Mouse (Mus musculus) midbrain, postnatal 0 days (tissue): ENCODE data around the gene Ttc30a2. TPM values are rescaled to one million over a fixed set of nuclear protein-coding genes. Genes with fewer than 3 reads are reported as not detected.
A peak's percentile ranks its signal among the peaks of the same experiment; 100 is the strongest.

ENCODE experiments used
- ATAC-seq: fragments of 200-750 bp; cut with Nextera tagmentation; 2 replicates; pipeline ENCODE4 v1.8.0; 2017; ENCODE audit warnings: moderate number of reproducible peaks, mild to moderate bottlenecking, moderate TSS enrichment, moderate library complexity; ENCODE audit not compliant: low FRiP score
- DNase-seq: peaks from one replicate; pipeline ENCODE4 v3.0.0-alpha.2; 2015; ENCODE audit warnings: low spot score
- H3K27ac ChIP-seq: fragments of 300-500 bp; sonication (generic); 2 replicates; pipeline ENCODE4 v1.5.1; 2014; ENCODE audit warnings: low read depth, mild to moderate bottlenecking, low read length, mixed read lengths
- H3K27me3 ChIP-seq: fragments of 300-500 bp; sonication (generic); 2 replicates; pipeline ENCODE4 v1.6.1; 2014; ENCODE audit warnings: low read length, control low read depth, mixed read lengths; ENCODE audit not compliant: insufficient read depth
- H3K36me3 ChIP-seq: fragments of 300-500 bp; sonication (generic); 2 replicates; pipeline ENCODE4 v1.6.1; 2014; ENCODE audit warnings: low read length, control low read depth, mixed read lengths; ENCODE audit not compliant: insufficient read depth
- H3K4me1 ChIP-seq: fragments of 300-500 bp; sonication (generic); 2 replicates; pipeline ENCODE4 v1.6.1; 2014; ENCODE audit warnings: mild to moderate bottlenecking, control low read depth, antibody characterized with exemption, low read length, mixed read lengths; ENCODE audit not compliant: insufficient read depth
- H3K4me2 ChIP-seq: fragments of 300-500 bp; sonication (generic); 2 replicates; pipeline ENCODE4 v1.6.1; 2014; ENCODE audit warnings: low read depth, mild to moderate bottlenecking, low read length, mixed read lengths; ENCODE audit not compliant: poor library complexity, severe bottlenecking
- H3K4me3 ChIP-seq: fragments of 300-500 bp; sonication (generic); 2 replicates; pipeline ENCODE4 v1.5.1; 2014; ENCODE audit warnings: low read depth, mild to moderate bottlenecking, low read length, moderate library complexity
- H3K9ac ChIP-seq: fragments of 300-500 bp; sonication (generic); replicated peaks from 2 replicates; pipeline ENCODE4 v1.6.1; 2014; ENCODE audit warnings: mild to moderate bottlenecking, low read length, moderate library complexity, mixed read lengths; ENCODE audit not compliant: poor library complexity, severe bottlenecking
- H3K9me3 ChIP-seq: fragments of 300-500 bp; sonication (generic); 2 replicates; pipeline ENCODE4 v1.6.1; 2016; ENCODE audit warnings: low read length, control low read depth
- CTCF ChIP-seq: IDR thresholded peaks from 2 replicates; pipeline ENCODE4 v1.5.1; 2016; ENCODE audit warnings: antibody characterized with exemption, mild to moderate bottlenecking
- WGBS: fragments of 180-500 bp; shearing (Covaris S2); extraction: QIAGEN DNeasy Blood & Tissue Kit; methylation state at CpG from one replicate; pipeline ENCODE4 v1.1.7; 2014; 5-methylcytosine and 5-hydroxymethylcytosine counted together
- polyA plus RNA-seq: library from polyadenylated mRNA; unstranded; fragments of >200 nt; fragmentation: Nextera tagmentation; extraction: Ambion mirVana; gene quantifications from 2 replicates; pipeline ENCODE4 v1.2.1, GENCODE M21; 2015
- total RNA-seq: library from RNA; depleted of rRNA; stranded (reverse); fragments of >200 nt; gene quantifications from 2 replicates; pipeline ENCODE4 v1.2.3, GENCODE M21; 2014

Gene Ttc30a2
- total and polyA plus RNA-seq, 2 experiments from 2014 or later: 0.36 to 1.1 TPM

GRCm38 (mm10) chr2:75991581-75992205, 13.7 kb upstream of the Ttc30a2 start:
- no peak overlapping the region for H3K27ac ChIP-seq
- H3K36me3 ChIP-seq: no peaks in the 10 kb centered on the region
- no peak for DNase-seq
- no peak overlapping the region for H3K9ac ChIP-seq
- ATAC-seq: no peak
- H3K27me3 ChIP-seq: no peaks in the 10 kb centered on the region
- no peaks in the 10 kb centered on the region for H3K9me3 ChIP-seq
- 78% methylated on average over 6 of the region's 6 CpGs for WGBS
- no peak for TF ChIP-seq CTCF
- no peak overlapping the region for H3K4me2 ChIP-seq
- H3K4me1 ChIP-seq: no peaks in the 10 kb centered on the region
- no peak overlapping the region for H3K4me3 ChIP-seq

GRCm38 (mm10) chr2:75990885-75991539, 13.0 kb upstream of the Ttc30a2 start:
- WGBS: 58% methylated on average over 13 of the region's 13 CpGs
- Histone ChIP-seq H3K4me3 (no peak overlapping the region), H3K27ac (no peak overlapping the region), H3K9me3 (no peaks in the 10 kb centered on the region), H3K4me2 (no peak overlapping the region), H3K9ac (no peak overlapping the region), H3K4me1 (no peaks in the 10 kb centered on the region), H3K27me3 (no peaks in the 10 kb centered on the region), H3K36me3 (no peaks in the 10 kb centered on the region)
- TF ChIP-seq CTCF: peak; percentile 68
- DNase-seq (peak; percentile 61), ATAC-seq (no peak)

GRCm38 (mm10) chr2:75989694-75990093, 11.7 kb upstream of the Ttc30a2 start:
- no peak for TF ChIP-seq CTCF
- ATAC-seq (no peak), DNase-seq (no peak)
- 47% methylated on average over 4 of the region's 4 CpGs for WGBS
- H3K9ac ChIP-seq: no peak overlapping the region
- H3K9me3 ChIP-seq: no peaks in the 10 kb centered on the region
- no peaks in the 10 kb centered on the region for H3K4me1 ChIP-seq
- no peaks in the 10 kb centered on the region for H3K27me3 ChIP-seq
- H3K27ac ChIP-seq: peak overlapping the region; percentile 77
- H3K36me3 ChIP-seq: no peaks in the 10 kb centered on the region
- no peak overlapping the region for H3K4me3 ChIP-seq
- H3K4me2 ChIP-seq: no peak overlapping the region

- DNase-seq (peak; percentile 65), ATAC-seq (peak; percentile 75)
- TF ChIP-seq CTCF: no peak; the same call in none of the 2 replicates
- peak overlapping the region; percentile 14; the same call in 1 of the 2 replicates for H3K9ac ChIP-seq
- 0 out of 2 replicates have a peak overlapping the region, but pooled peaks have one; percentile 10 for H3K4me3 ChIP-seq
- peak overlapping the region; percentile 77 for H3K27ac ChIP-seq
- peak overlapping the region; percentile 35 for H3K4me2 ChIP-seq
- WGBS: 21% methylated on average over 7 of the region's 7 CpGs
- H3K36me3 ChIP-seq: no peaks in the 10 kb centered on the region
- H3K4me1 ChIP-seq: no peaks in the 10 kb centered on the region
- H3K27me3 ChIP-seq: no peaks in the 10 kb centered on the region
- no peaks in the 10 kb centered on the region for H3K9me3 ChIP-seq
Measured at GRCm38 (mm10) chr2:75988779-75989363, 10.9 kb upstream of the Ttc30a2 start.

GRCm38 (mm10) chr2:75988378-75988777, 10.4 kb upstream of the Ttc30a2 start:
- WGBS: 22% methylated on average over 4 of the region's 4 CpGs
- Histone ChIP-seq H3K4me3 (no peak overlapping the region), H3K4me1 (no peaks in the 10 kb centered on the region), H3K36me3 (no peaks in the 10 kb centered on the region), H3K4me2 (peak overlapping the region; percentile 35; the same call in 1 of the 2 replicates), H3K9ac (peak overlapping the region; percentile 14; the same call in 1 of the 2 replicates), H3K27me3 (no peaks in the 10 kb centered on the region), H3K9me3 (no peaks in the 10 kb centered on the region), H3K27ac (peak overlapping the region; percentile 77)
- ATAC-seq: peak; percentile 53
- peak; percentile 66 for DNase-seq
- TF ChIP-seq CTCF: no peak

GRCm38 (mm10) chr2:75987739-75988138, 9.8 kb upstream of the Ttc30a2 start:
- no peaks in the 10 kb centered on the region for H3K4me1 ChIP-seq
- H3K9me3 ChIP-seq: no peaks in the 10 kb centered on the region
- H3K36me3 ChIP-seq: no peaks in the 10 kb centered on the region
- ATAC-seq (no peak), DNase-seq (no peak)
- 62% methylated on average over 9 of the region's 9 CpGs for WGBS
- no peak overlapping the region for H3K9ac ChIP-seq
- peak overlapping the region; percentile 77 for H3K27ac ChIP-seq
- no peak for TF ChIP-seq CTCF
- H3K27me3 ChIP-seq: no peaks in the 10 kb centered on the region
- H3K4me3 ChIP-seq: no peak overlapping the region
- no peak overlapping the region for H3K4me2 ChIP-seq
